Mouse (Mus musculus): ENCODE data around the gene E430018J23Rik.
"Not testable (repeated sequence)": the region's sequence is repeated elsewhere in the genome, so short reads cannot be mapped to it uniquely, and the experiment has no call there.

E430018J23Rik gene

DNA sequence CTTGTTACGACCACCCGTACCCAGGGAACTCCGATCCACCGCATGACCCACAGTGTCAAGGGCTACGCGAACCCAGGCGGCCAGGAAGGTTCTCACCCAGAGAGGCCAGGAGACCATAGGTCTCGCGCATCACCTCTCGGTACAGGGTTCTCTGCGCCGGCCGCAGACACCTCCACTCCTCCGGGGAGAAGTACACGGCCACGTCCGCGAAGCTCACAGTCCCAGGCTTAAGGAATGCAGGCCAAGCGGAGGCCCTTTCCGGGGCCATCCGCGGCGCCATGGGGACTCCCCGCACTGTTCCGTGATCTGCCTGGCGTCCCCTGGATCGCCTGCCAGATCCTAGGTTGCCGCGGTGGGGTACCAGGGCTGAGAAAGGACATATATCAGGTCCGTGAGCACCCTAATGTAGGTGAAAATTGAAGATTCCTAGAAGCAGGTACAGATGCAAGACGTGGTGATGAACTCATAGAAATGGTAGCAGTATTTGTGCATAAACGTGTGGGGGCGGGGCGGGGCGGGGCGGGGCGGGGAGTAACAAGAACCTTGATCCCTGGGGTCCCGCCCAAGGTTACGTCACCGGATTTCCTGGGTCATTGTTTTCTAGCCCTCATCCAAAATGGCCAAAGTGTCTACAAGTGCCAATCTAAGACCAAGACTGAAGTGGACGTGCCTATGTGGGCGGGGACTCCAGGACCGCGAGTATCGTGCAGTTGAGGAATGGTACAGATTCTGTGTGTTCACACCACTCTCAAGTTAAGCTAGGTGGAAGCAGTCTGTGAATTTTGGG is at the start of gene E430018J23Rik:
TSS of gene E430018J23Rik (minus strand) at position 473 of the 787 bp plus-strand sequence.
- peak; percentile 98 for DNase-seq (ENCODE audit: low spot score)

DNA sequence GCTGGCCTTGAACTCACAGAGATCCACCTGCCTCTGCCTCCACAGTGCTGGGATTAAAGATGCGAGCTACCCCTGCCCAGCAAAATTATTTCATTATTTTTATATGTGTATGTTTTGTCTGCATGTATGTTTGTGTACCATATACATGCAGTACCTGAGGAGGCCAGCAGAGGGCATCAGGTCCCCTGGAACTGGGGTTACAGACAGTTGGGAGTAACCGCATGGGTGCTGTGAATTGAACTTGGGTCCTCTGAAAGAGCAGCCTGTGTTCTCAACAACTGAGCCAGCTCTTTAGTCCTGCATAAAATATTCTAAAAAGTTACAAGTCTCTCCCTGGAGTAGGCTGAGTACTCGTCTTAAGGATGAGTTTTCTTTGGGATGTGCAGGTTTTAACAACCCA is 44.3 kb upstream of the E430018J23Rik start:
- DNase-seq (ENCODE audit: low spot score): no peak

DNA sequence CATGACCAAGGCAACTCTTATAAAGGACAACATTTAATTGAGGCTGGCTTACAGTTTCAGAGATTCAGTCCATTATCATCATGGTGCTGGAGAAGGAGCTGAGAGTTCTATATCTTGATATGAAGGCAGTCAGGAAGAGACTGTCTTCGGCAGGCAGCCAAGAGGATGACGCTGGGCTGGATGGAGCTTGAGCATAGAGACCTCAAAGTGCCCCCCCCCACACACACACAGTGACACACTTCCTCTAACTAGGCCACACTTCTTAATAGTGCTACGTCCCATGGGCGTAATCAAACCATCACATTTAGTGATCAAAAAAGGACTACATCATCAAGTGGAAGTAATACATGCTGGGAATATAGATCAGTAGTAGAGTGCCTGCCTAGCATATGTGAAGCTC is 41.8 kb upstream of the E430018J23Rik start:
- DNase-seq (ENCODE audit: low spot score): no peak

DNA sequence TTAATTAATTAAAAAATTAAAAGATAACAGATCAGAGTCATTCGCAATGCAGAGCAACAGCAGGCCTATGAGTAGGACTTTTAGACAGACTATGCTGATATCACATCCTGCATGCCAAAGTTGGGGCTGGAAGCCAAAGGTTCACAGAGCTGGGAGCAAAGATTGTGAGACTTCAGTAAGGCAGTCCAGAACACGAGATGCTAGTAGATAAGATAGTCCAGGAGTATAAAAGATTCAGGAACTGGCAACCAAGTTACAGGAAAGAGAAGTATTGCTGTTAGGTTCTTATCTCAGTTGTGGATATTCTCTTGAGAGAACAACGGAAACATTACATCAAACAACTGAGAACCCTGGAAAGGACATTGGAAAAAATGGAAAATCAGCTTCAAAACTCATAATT is 32.9 kb upstream of the E430018J23Rik start:
- DNase-seq (ENCODE audit: low spot score): no peak

DNA sequence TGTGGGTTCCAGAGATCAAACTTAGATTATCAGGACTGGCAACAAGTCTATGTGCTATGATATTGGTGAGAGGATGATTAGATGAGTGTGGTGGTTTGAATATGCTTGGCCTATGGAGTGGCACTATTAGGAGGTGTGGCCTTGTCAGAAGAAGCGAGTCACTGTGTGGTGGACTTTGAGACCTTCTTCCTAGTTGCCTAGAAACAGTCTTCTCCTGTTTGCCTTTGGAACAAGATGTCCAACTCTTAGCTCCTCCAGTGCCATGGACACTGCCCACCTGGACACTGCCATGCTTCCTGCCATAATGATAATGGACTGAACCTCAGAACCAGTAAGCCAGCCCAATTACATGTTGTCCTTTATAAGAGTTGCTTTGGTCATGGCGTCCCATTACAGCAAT is 32.5 kb upstream of the E430018J23Rik start:
- no peak for DNase-seq (ENCODE audit: low spot score)

DNA sequence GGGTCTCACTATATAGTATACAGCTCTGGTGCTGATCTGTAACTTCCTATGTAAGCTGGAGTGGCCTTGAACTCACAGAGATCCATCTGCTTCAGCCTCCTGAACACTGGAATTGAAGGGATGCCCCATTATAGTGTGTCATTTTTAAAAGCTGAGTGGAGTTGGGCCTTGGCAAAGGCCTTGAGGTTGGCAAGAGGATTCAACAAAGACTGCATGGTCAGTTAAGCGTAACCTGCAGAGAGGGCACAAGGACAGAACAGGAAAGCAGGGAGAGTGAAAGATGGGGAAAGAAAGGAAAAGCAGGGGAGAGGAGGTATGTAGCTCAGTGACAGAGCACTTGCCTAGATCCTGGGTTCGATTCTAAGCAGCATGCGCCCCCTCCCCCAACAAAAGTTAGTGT is 31.9 kb upstream of the E430018J23Rik start:
- DNase-seq (ENCODE audit: low spot score): no peak

DNA sequence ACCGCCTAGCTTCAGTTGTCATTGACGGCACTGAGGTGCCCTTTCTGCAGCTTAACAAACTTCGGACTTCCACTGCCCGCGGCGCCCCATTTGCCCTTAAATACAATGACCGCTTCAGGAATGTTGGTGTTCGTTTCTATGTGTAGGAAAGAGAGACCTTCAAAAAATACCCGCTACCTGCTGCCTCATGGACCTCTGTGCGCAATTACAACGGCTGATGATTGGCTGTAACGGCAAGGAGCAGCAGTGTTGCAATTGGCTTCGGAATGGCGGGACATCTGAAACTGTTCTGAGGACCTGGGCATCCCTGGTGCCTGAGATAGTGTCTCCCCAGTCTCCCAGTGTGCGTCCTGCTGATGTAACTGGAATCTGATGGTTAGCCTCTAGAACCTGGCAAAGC is 28.8 kb upstream of the E430018J23Rik start:
- no peak for DNase-seq (ENCODE audit: low spot score)

DNA sequence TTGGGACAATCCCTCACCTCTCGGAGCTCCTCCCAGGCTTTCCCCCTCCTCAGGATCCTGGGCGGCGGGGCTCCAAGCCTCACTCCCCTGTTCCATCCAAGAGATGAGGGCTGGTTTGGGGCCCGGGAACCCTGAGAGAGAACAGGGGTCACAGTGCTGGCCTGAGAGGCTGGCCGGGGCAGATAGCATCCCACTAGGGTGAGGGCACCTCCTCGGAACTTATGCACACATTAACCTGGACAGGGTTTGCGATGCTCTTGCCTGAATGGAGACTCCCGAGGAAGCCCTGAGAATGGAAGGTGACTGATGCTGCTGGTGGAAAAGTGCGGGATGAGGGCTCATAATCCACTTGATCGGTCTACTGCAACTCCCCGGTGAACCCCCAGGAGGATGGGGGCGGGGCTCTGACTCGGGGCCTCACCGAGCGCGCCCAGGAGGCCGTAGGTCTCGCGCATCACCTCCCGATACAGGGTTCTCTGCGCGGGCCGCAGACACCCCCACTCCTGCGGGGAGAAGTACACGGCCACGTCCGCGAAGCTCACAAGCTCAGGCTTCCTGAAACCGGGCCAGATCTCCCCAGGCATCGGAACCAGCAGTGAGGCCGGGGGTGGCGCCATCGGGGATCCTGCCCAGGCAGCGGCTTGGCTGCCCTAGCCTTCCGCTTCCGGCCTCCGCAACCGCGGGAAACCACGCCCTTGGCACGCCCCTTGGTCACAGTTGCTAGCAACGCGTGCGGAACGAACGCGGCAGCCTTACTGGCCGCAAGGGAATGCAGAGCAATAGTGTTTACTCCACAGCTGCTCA is 28.2 kb upstream of the E430018J23Rik start, which contains the start of gene Zfp688:
TSS of gene Zfp688 (minus strand) at position 681 of the 804 bp plus-strand sequence.
- DNase-seq (ENCODE audit: low spot score): peak; percentile 84

DNA sequence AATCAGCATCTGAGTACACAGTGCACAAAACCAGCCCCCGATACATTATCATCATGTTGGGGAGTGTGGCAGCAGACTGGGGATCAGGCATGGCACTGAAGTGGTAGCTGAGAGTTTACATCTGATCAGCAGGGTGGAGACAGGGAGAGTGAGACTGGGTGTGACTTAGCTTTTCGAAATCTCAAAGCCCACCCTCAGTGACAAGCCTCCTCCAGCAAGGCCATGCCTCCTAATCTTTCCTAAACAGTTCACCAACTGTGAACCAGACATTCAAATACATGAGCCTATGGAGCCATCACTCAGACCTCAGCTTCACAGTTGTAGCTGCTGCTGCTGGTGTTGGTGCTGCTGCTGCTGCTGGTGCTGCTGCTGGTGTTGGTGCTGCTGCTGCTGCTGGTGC is 18.0 kb upstream of the E430018J23Rik start:
- no peak for DNase-seq (ENCODE audit: low spot score)

DNA sequence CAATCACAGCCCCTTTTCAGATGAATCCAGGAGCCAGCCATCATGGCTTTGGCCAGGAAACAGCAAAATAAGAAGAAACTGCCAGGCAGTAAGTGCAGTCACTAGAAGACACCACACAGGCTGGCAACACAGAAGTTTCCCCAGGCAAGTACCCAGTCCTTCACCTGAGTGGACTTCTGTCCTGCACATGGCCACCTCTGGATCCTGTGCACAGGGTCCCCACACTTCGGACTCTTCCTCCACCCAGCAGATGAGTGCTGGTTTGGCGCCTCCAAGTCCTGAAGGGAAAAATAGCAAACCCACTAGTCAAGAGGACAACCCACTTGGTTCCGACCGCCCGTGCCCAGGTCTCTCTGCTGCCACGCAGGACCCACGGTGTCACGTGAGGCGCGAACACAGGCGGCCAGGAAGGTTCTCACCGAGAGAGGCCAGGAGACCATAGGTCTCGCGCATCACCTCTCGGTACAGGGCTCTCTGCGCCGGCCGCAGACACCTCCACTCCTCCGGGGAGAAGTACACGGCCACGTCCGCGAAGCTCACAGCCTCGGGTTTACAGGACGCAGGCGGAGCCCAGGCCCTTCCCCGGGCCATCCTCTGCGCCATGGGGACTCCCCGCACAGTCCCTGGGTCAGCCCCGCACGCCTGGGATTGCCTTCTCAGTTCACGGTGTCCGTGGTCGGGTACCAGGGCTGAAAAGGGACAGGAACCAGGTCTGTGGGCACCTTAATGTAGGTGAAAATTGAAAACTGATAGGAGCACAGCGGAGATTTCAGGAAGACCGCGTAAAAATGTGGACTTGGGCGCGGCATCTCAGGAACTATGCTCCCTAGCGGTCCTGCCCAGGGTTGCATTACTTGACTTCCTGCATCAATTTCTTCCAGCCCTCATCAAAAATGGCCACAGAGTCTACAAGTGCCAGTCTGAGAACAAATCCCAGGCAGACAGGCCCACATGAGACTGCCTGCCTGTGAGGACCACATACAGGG is 12.9 kb upstream of the E430018J23Rik start, which contains the start of gene Zfp764:
TSS of gene Zfp764 (minus strand) at position 821 of the 986 bp plus-strand sequence.
- peak; percentile 79 for DNase-seq (ENCODE audit: low spot score)

DNA sequence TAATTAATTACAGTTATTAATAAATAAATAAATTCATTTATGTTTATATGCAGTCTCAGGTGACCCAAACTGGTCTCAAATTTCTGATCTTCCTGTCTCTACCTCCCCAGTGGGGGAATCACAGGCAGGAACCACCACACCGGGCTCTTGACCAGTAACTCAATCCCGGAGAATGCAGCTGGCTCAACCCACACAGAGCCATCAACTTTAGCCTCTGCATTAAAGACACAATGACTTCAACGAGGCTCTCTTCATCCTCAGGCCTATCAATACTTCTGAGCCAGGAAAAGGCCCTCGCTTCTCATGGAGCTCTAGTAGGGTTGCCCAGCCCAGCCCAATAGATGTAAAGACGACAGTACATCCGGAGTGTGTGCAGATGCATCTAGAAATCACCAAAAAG is 10.7 kb upstream of the E430018J23Rik start:
- not testable (repeated sequence) for DNase-seq (ENCODE audit: low spot score)

DNA sequence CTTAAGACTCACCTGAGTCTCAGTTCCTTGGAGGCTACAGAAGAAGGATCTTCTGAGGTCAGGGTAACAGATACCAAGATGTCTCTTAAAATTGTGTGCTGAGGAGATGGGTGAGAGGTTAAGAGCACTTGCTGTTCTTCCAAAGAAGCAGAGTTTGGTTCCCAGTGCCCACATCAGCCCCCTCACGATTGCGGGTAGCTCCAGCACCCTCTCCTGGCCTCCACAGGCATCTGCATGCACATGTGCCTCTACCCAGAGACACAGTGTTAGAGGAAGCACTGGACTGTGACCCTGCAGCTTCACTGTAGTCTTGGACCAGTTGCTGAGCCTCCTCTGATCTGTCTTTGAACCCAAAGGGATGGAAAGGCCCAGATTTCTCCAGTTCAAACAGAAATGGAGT is 9.6 kb upstream of the E430018J23Rik start:
- DNase-seq (ENCODE audit: low spot score): no peak

DNA sequence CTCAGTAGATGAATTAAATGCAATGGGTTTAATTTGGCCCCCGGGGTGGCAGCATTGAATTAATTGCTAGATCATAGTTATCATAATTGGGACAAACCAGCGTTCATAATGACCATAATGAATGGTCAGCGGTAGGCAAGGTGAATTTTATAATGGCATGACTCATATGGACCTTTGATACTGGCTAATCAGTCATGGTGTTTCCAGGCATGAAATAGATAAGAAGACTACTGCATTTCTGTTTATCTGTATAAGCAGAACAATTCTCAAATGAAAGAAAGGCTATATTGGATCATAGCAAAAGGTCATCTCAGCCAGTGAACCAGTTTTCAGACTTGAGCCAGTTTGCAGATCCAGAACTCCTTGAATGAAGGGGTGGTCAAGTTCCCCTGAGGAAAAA is 6.9 kb upstream of the E430018J23Rik start:
- DNase-seq (ENCODE audit: low spot score): no peak

DNA sequence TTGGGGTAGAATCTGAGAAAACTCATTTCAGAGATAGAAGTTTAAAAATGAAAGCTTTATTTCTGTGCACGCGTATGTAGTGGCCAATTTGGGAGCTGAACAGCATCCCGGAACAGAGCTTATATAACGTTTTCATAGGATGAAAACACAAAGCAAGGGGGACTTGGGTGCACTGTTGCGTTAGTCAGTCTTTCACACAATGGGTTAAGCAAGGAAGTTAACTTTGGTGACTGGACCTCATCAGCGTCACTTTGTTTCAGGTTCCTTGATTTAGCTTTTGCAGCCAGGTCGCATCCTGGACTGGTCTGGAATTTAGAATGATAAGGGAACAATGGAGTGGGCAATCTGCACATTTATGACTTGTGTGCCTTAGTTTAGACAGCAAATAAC is 510 bp upstream of the E430018J23Rik start:
- no peak for DNase-seq (ENCODE audit: low spot score)

DNA sequence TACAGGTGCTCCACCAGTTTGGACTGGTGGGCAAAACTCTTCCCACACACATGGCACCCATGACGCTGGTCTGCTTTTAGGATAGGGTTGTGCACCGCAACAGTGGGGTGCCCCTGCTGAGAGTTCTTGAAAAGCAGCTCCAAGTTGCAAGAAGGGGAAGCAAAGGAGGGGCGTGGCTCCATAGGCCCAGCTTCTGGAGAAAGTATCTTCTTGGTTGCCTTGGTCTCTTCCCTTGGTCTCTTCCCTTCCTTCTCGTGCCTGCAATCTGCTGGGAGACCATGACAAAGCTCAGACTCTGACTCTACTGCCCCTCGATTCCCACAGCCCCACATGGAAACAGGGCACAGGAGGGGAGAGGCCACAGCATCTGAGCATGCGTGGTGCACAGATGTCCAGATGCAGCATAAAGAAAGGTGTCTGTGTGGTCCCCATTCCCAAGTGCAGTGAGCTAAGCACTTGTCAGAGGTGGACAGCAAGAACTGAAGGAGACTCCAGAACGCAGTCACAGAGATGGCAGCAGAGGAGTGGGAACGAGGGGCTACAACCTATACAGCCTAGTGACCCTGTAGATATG is 1.1 kb downstream of the E430018J23Rik start:
- DNase-seq (ENCODE audit: low spot score): no peak

DNA sequence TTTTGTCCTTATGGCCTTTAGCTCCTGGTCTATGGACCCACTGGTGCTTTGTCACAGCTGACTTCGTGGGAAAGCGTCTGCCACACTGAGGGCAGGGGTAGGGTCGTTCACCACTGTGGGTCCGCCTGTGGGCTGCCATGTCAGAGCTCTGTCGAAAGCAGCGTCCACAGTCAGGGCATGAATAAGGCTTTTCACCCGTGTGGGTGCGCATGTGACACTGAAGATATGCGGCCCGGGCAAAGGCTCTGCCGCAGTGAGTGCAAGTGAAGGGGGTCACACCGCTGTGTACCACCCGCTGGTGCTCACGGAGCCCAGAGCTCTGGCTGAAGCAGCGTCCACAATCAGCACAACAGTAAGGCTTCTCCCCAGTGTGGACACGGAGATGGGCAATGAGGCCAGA is 1.9 kb downstream of the E430018J23Rik start:
- no peak for DNase-seq (ENCODE audit: low spot score)

DNA sequence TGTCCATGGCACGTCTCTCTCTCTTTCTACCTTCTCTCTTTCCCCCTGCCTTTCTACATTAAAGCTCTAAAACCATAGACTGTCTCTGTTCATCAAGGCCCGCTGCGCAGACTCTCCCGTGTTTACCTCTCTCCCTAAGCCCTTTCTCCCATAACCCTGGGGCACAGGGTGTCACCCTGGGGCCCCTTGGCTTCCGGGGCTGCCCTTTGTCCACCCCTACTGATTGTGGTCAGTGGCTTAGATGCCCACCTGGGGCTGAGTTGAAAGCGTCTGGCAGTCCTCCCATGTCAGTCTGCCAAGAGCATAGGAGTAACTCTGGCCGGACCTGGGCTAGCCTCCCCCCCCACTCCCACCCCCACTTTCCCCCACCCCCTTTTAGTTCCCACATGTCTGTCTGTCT is 3.1 kb downstream of the E430018J23Rik start:
- DNase-seq (ENCODE audit: low spot score): no peak

DNA sequence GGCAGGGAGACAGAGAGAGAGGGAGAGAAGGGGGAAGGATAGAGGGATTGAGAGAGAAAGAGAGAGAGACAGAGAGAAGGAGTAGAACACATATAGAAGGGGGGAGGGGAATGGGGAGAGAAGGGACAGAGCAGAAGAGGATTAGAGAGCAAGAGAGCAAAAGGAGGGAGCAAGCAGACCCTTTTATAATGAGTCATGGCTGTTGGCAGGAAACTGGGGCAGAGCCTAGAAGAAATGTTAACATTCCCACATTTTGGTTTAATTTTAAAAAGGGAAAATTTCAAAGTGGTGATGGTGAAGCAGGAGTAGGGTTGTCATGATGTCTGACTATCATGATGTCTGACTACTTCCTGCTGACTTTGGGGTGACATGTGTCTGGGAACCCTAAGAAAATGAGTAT is 5.2 kb downstream of the E430018J23Rik start:
- not testable (repeated sequence) for DNase-seq (ENCODE audit: low spot score)

DNA sequence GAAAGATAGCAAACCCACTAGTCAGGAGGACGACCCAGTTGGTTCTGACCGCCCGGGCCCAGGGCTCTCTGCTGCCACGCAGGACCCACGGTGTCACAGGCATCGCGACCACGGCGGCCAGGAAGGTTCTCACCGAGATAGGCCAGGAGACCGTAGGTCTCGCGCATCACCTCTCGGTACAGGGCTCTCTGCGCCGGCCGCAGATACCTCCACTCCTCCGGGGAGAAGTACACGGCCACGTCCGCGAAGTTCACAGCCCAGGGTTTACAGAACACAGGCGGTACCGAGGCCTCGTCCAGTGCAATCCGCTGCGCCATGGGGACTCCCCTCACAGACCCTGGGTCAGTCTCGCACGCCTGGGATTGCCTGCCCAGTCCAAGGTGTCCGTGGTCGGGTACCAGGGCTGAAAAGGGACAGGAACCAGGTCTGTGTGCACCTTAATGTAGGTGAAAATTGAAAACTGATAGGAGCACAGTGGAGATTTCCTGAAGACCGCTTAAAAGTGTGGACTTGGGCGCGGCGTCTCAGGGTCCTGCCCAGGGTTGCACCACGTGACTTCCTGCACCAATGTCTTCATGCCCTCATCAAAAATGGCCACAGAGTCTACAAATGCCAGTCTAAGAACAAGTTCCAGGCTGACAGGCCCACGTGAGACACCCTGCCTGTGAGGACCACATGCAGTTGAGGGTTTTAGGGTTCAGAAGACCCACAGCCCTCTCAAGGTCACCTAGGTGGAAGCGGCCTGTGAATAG is 6.6 kb downstream of the E430018J23Rik start, which contains the start of gene 9130019O22Rik:
TSS of gene 9130019O22Rik (minus strand) at position 526 of the 752 bp plus-strand sequence.
- DNase-seq (ENCODE audit: low spot score): no peak

DNA sequence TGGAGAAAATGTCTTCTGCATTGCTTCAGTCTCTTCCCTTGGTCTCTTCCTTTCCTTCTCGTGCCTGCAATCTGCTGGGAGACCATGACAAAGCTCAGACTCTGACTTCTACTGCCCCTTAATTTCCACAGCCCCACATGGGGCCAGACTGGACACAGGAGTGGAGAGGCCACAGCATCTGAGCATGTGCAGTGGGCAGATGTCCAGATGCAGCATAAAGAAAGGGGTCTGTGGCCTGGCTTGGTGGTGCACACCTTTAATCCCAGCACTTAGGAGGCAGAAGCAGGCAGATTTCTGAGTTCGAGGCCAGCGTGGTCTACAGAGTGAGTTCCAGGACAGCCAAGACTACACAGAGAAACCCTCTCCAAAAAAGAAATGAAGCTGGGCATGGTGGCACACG is 7.9 kb downstream of the E430018J23Rik start:
- DNase-seq (ENCODE audit: low spot score): not testable (repeated sequence)
